Mouse (Mus musculus): ENCODE results near the gene Xpo5. TPM values are rescaled to one million over a fixed set of nuclear protein-coding genes. Genes with fewer than 3 reads are reported as not detected.
A peak's percentile ranks its signal among the peaks of the same experiment; 100 is the strongest.

Xpo5 gene
- polyA plus RNA-seq, 1 experiment from 2014 or later = 48.4 TPM

- Histone ChIP-seq H3K9ac (replicated peaks; ENCODE audit: low read depth, low read length) (no peak overlapping the region), H3K9me3 (ENCODE audit: control insufficient read depth, low read depth, low read length) (no peaks in the 10 kb centered on the region), H3K4me2 (replicated peaks; ENCODE audit: low read depth, low read length) (no peak overlapping the region), H3K4me1 (ENCODE audit: control insufficient read depth, insufficient read depth, low read length) (0 out of 2 replicates have a peak, but pooled peaks cover 2% of the 10 kb centered on the region), H3K36me3 (ENCODE audit: control insufficient read depth, insufficient read depth, low read length) (peaks cover 43% of the 10 kb centered on the region), H3K4me3 (ENCODE audit: low read depth, low read length) (no peak overlapping the region), H3K27ac (ENCODE audit: low read length) (no peak overlapping the region), H3K27me3 (ENCODE audit: control insufficient read depth, insufficient read depth, low read length) (peaks cover 6% of the 10 kb centered on the region)
- ATAC-seq (ENCODE audit: insufficient number of reproducible peaks, insufficient read depth, low FRiP score, low read depth) = no peak
- WGBS = 24% methylated on average over 6 of the region's 6 CpGs
Measured at GRCm38 (mm10) chr17:46255147-46255546, 52.6 kb downstream of the Xpo5 start.

DNA sequence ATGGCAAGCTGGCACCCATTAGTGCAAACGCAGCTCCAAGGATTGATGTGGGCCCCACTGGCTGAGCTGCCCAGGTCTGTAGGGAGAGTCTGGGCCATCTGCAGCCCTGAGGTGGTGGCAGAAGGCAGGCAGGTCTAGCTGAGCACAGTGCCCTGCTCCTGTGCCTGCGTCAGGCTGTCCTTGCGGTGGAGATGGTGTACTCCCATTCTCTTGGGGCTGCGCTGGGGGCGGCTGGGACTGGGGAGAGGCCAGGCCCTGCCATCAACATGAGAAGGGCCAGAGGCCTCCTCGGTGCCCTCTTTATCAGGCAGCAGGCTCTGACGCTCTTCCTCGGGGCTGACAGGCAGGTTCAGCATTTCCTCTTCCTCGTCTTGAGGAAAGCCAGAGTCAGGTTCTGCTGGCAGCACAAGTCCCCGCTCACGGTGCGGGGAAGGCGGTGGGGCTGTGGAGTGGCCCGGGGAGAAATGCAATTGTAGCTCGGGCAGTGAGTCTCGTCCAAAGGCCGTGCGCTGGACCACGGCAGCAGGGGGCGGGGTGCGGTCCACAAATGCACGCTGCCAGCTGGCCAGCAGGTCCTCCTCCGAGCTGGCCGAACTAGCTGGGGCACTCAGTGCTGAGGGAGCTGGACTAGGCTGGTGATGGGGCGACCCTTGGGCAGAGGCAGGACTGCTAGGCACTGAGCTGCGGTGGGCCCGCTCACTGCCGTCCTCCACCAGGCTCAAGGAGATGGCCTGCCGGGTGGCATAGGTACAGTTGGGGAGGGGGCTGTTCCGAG is 55.9 kb downstream of the Xpo5 start:
- WGBS = 89% methylated on average over 30 of the region's 30 CpGs
- Histone ChIP-seq H3K27me3 (ENCODE audit: control insufficient read depth, insufficient read depth, low read length) (peaks cover 6% of the 10 kb centered on the region), H3K9me3 (ENCODE audit: control insufficient read depth, low read depth, low read length) (no peaks in the 10 kb centered on the region), H3K27ac (ENCODE audit: low read length) (no peak overlapping the region), H3K4me1 (ENCODE audit: control insufficient read depth, insufficient read depth, low read length) (0 out of 2 replicates have a peak, but pooled peaks cover under 1% of the 10 kb centered on the region), H3K9ac (replicated peaks; ENCODE audit: low read depth, low read length) (no peak overlapping the region), H3K4me2 (replicated peaks; ENCODE audit: low read depth, low read length) (no peak overlapping the region), H3K36me3 (ENCODE audit: control insufficient read depth, insufficient read depth, low read length) (peaks cover 54% of the 10 kb centered on the region), H3K4me3 (ENCODE audit: low read depth, low read length) (no peak overlapping the region)
- ATAC-seq (ENCODE audit: insufficient number of reproducible peaks, insufficient read depth, low FRiP score, low read depth) = no peak

DNA sequence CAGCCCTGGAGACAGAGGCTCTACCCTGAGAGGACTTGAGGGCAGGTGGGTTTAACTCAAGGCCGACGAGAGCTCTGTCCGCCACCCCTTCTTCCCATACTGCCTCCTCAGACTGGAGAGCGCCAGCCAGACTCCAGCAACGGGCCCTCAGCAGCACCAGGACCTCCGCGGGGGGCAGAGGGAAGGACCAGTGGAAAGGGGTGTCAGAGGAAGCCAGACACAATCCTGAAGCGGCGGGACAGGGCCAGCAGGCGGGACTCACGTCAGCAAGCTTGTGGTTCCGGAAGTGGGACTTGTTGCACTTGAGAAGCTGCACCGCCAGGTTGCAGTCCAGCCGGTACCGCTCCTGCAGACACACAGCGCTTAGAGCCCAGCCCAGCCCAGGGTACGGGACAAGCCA is 57.1 kb downstream of the Xpo5 start:
- no peak overlapping the region for H3K4me2 ChIP-seq (replicated peaks; ENCODE audit: low read depth, low read length)
- ATAC-seq (ENCODE audit: insufficient number of reproducible peaks, insufficient read depth, low FRiP score, low read depth) = no peak
- H3K9ac ChIP-seq (replicated peaks; ENCODE audit: low read depth, low read length) = no peak overlapping the region
- H3K4me1 ChIP-seq (ENCODE audit: control insufficient read depth, insufficient read depth, low read length) = no peaks in the 10 kb centered on the region
- WGBS = 87% methylated on average over 17 of the region's 17 CpGs
- no peaks in the 10 kb centered on the region for H3K9me3 ChIP-seq (ENCODE audit: control insufficient read depth, low read depth, low read length)
- peaks cover 66% of the 10 kb centered on the region for H3K36me3 ChIP-seq (ENCODE audit: control insufficient read depth, insufficient read depth, low read length)
- no peaks in the 10 kb centered on the region; the same call in 1 of the 2 replicates for H3K27me3 ChIP-seq (ENCODE audit: control insufficient read depth, insufficient read depth, low read length)
- no peak overlapping the region for H3K27ac ChIP-seq (ENCODE audit: low read length)
- no peak overlapping the region for H3K4me3 ChIP-seq (ENCODE audit: low read depth, low read length)

DNA sequence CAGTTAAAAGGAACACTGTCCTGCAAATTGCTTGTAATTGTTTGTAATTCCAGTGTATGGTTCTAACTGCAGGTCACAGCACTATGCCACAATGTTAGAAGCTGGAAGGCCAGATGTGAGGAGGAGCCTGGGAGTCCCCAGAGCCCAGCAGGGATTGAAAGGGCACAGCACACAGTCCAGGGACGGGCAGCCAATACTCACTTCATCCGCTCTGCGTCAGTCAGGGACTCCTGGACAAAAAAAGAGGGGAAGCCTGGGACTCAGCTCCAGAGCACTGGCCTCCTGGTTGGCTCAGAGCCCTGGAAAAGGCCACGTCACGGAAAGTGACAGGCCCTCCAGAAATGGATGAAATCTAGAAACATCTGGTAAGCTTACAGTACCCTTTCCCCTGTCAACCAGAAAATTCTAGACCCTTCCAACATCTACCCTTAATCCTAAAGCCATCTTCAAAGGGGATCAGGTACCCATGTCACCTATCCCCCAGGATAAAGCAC is 59.7 kb downstream of the Xpo5 start:
- no peaks in the 10 kb centered on the region for H3K27me3 ChIP-seq (ENCODE audit: control insufficient read depth, insufficient read depth, low read length)
- H3K4me3 ChIP-seq (ENCODE audit: low read depth, low read length) = no peak overlapping the region
- H3K27ac ChIP-seq (ENCODE audit: low read length) = no peak overlapping the region
- no peak for ATAC-seq (ENCODE audit: insufficient number of reproducible peaks, insufficient read depth, low FRiP score, low read depth)
- no peaks in the 10 kb centered on the region for H3K4me1 ChIP-seq (ENCODE audit: control insufficient read depth, insufficient read depth, low read length)
- H3K4me2 ChIP-seq (replicated peaks; ENCODE audit: low read depth, low read length) = no peak overlapping the region
- no peaks in the 10 kb centered on the region for H3K9me3 ChIP-seq (ENCODE audit: control insufficient read depth, low read depth, low read length)
- 93% methylated on average over 5 of the region's 5 CpGs for WGBS
- no peak overlapping the region for H3K9ac ChIP-seq (replicated peaks; ENCODE audit: low read depth, low read length)
- H3K36me3 ChIP-seq (ENCODE audit: control insufficient read depth, insufficient read depth, low read length) = peaks cover 72% of the 10 kb centered on the region

DNA sequence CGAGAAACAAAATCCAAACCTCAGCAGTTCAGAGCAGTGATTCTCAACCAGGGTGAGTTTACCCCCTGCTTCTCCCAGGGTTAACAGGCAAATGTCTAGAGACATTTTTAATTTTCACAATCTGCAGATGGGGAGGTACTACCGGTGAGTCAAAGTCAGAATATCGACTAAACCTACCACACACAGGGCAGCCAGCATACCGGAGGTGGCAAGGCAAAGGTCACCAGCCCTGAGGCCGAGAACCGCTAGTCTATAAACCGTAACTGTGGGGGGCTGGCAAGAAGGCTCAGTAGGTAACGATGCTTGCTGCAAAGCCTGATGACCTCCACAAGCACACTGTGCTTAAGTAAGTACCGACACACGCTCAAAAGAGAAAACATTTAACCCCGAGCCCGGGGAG is 62.9 kb downstream of the Xpo5 start:
- Histone ChIP-seq H3K4me3 (ENCODE audit: low read depth, low read length) (no peak overlapping the region), H3K9me3 (ENCODE audit: control insufficient read depth, low read depth, low read length) (no peaks in the 10 kb centered on the region), H3K27ac (ENCODE audit: low read length) (no peak overlapping the region), H3K36me3 (ENCODE audit: control insufficient read depth, insufficient read depth, low read length) (peaks cover 59% of the 10 kb centered on the region), H3K27me3 (ENCODE audit: control insufficient read depth, insufficient read depth, low read length) (no peaks in the 10 kb centered on the region), H3K4me1 (ENCODE audit: control insufficient read depth, insufficient read depth, low read length) (no peaks in the 10 kb centered on the region), H3K9ac (replicated peaks; ENCODE audit: low read depth, low read length) (no peak overlapping the region), H3K4me2 (replicated peaks; ENCODE audit: low read depth, low read length) (no peak overlapping the region)
- 82% methylated on average over 12 of the region's 12 CpGs for WGBS
- no peak for ATAC-seq (ENCODE audit: insufficient number of reproducible peaks, insufficient read depth, low FRiP score, low read depth)

GRCm38 (mm10) chr17:46265918-46266618 is 63.5 kb downstream of the Xpo5 start:
- Histone ChIP-seq H3K4me2 (replicated peaks; ENCODE audit: low read depth, low read length) (no peak overlapping the region), H3K9ac (replicated peaks; ENCODE audit: low read depth, low read length) (no peak overlapping the region), H3K27ac (ENCODE audit: low read length) (peak overlapping the region; percentile 68; the same call in 1 of the 2 replicates), H3K4me1 (ENCODE audit: control insufficient read depth, insufficient read depth, low read length) (no peaks in the 10 kb centered on the region), H3K4me3 (ENCODE audit: low read depth, low read length) (no peak overlapping the region), H3K27me3 (ENCODE audit: control insufficient read depth, insufficient read depth, low read length) (no peaks in the 10 kb centered on the region), H3K9me3 (ENCODE audit: control insufficient read depth, low read depth, low read length) (no peaks in the 10 kb centered on the region), H3K36me3 (ENCODE audit: control insufficient read depth, insufficient read depth, low read length) (peaks cover 59% of the 10 kb centered on the region)
- peak; percentile 66; the same call in 1 of the 2 replicates for ATAC-seq (ENCODE audit: insufficient number of reproducible peaks, insufficient read depth, low FRiP score, low read depth)
- WGBS = 19% methylated on average over 14 of the region's 14 CpGs

- no peak overlapping the region for H3K4me2 ChIP-seq (replicated peaks; ENCODE audit: low read depth, low read length)
- H3K9ac ChIP-seq (replicated peaks; ENCODE audit: low read depth, low read length) = no peak overlapping the region
- H3K9me3 ChIP-seq (ENCODE audit: control insufficient read depth, low read depth, low read length) = no peaks in the 10 kb centered on the region
- no peak overlapping the region for H3K4me3 ChIP-seq (ENCODE audit: low read depth, low read length)
- no peaks in the 10 kb centered on the region for H3K4me1 ChIP-seq (ENCODE audit: control insufficient read depth, insufficient read depth, low read length)
- H3K27ac ChIP-seq (ENCODE audit: low read length) = peak overlapping the region; percentile 68
- H3K36me3 ChIP-seq (ENCODE audit: control insufficient read depth, insufficient read depth, low read length) = peaks cover 60% of the 10 kb centered on the region
- no peak for ATAC-seq (ENCODE audit: insufficient number of reproducible peaks, insufficient read depth, low FRiP score, low read depth)
- 62% methylated on average over 6 of the region's 6 CpGs for WGBS
- H3K27me3 ChIP-seq (ENCODE audit: control insufficient read depth, insufficient read depth, low read length) = no peaks in the 10 kb centered on the region
Measured at GRCm38 (mm10) chr17:46266986-46267385, 64.4 kb downstream of the Xpo5 start.

DNA sequence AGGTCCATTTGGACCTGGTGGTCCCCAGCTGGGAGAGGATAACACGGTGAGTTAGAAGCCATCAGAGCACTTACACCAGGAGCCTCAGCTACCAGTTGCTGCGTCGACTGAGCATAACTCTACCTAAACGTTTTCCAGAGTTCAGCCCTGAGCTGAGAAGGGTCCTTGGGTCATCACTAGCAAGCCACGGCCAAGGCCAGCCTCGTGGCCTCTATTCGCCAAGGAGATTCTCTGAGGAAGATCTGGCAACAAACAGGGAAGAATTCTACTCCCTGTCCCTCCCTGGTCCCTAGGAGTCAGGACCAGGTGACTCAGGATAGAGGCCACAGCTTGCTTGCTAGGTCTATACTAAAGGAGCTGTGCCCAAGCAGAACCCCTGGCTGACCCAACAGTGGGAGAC is 64.9 kb downstream of the Xpo5 start:
- Histone ChIP-seq H3K36me3 (ENCODE audit: control insufficient read depth, insufficient read depth, low read length) (peaks cover 56% of the 10 kb centered on the region), H3K27ac (ENCODE audit: low read length) (no peak overlapping the region), H3K4me3 (ENCODE audit: low read depth, low read length) (no peak overlapping the region), H3K27me3 (ENCODE audit: control insufficient read depth, insufficient read depth, low read length) (no peaks in the 10 kb centered on the region), H3K4me1 (ENCODE audit: control insufficient read depth, insufficient read depth, low read length) (no peaks in the 10 kb centered on the region), H3K9ac (replicated peaks; ENCODE audit: low read depth, low read length) (no peak overlapping the region), H3K9me3 (ENCODE audit: control insufficient read depth, low read depth, low read length) (no peaks in the 10 kb centered on the region), H3K4me2 (replicated peaks; ENCODE audit: low read depth, low read length) (no peak overlapping the region)
- WGBS = 72% methylated on average over 7 of the region's 7 CpGs
- no peak for ATAC-seq (ENCODE audit: insufficient number of reproducible peaks, insufficient read depth, low FRiP score, low read depth)

Measured in stomach, embryonic 14.5 days (tissue).